Mouse (Mus musculus) forebrain, embryonic 16.5 days (tissue): ENCODE measurements around the gene Cacna1c. TPM values are rescaled to one million over a fixed set of nuclear protein-coding genes. Genes with fewer than 3 reads are reported as not detected.

Experiments
- ATAC-seq: fragments of 200-750 bp; cut with Nextera tagmentation; 2 replicates; pipeline ENCODE4 v1.8.0; 2017; ENCODE audit warnings: mild to moderate bottlenecking, moderate library complexity
- H3K27ac ChIP-seq: fragments of 300-500 bp; sonication (generic); 2 replicates; pipeline ENCODE4 v1.5.1; 2014; ENCODE audit warnings: low read length, control low read depth
- H3K27me3 ChIP-seq: fragments of 300-500 bp; sonication (generic); replicated peaks from 2 replicates; pipeline ENCODE4 v1.6.1; 2014; ENCODE audit warnings: low read length; ENCODE audit not compliant: control insufficient read depth, insufficient read depth
- H3K36me3 ChIP-seq: fragments of 300-500 bp; sonication (generic); 2 replicates; pipeline ENCODE4 v1.6.1; 2014; ENCODE audit not compliant: control insufficient read depth, insufficient read depth
- H3K4me1 ChIP-seq: fragments of 300-500 bp; sonication (generic); replicated peaks from 2 replicates; pipeline ENCODE4 v1.6.1; 2014; ENCODE audit warnings: low read length; ENCODE audit not compliant: control insufficient read depth, insufficient read depth
- H3K4me2 ChIP-seq: fragments of 300-500 bp; sonication (generic); 2 replicates; pipeline ENCODE4 v1.6.1; 2014; ENCODE audit warnings: mild to moderate bottlenecking, low read length, control low read depth
- H3K4me3 ChIP-seq: fragments of 300-500 bp; sonication (generic); replicated peaks from 2 replicates; pipeline ENCODE4 v1.5.1; 2014; ENCODE audit warnings: mild to moderate bottlenecking, low read length, control low read depth
- H3K9ac ChIP-seq: fragments of 300-500 bp; sonication (generic); replicated peaks from 2 replicates; pipeline ENCODE4 v1.6.1; 2014; ENCODE audit warnings: low read depth, low read length, control low read depth
- H3K9me3 ChIP-seq: fragments of 300-500 bp; sonication (generic); 2 replicates; pipeline ENCODE4 v1.6.1; 2016; ENCODE audit warnings: low read length; ENCODE audit not compliant: control insufficient read depth
- WGBS: fragments of 180-500 bp; shearing (Covaris S2); extraction: QIAGEN DNeasy Blood & Tissue Kit; methylation state at CpG from one replicate; pipeline ENCODE4 v1.1.7; 2014; 5-methylcytosine and 5-hydroxymethylcytosine counted together
- polyA plus RNA-seq: library from polyadenylated mRNA; unstranded; fragments of >200 nt; fragmentation: Nextera tagmentation; extraction: Ambion mirVana; gene quantifications from 2 replicates; pipeline ENCODE4 v1.2.1, GENCODE M21; 2015

Gene Cacna1c
- polyA plus RNA-seq, 1 experiment from 2014 or later = 9.8 TPM

DNA sequence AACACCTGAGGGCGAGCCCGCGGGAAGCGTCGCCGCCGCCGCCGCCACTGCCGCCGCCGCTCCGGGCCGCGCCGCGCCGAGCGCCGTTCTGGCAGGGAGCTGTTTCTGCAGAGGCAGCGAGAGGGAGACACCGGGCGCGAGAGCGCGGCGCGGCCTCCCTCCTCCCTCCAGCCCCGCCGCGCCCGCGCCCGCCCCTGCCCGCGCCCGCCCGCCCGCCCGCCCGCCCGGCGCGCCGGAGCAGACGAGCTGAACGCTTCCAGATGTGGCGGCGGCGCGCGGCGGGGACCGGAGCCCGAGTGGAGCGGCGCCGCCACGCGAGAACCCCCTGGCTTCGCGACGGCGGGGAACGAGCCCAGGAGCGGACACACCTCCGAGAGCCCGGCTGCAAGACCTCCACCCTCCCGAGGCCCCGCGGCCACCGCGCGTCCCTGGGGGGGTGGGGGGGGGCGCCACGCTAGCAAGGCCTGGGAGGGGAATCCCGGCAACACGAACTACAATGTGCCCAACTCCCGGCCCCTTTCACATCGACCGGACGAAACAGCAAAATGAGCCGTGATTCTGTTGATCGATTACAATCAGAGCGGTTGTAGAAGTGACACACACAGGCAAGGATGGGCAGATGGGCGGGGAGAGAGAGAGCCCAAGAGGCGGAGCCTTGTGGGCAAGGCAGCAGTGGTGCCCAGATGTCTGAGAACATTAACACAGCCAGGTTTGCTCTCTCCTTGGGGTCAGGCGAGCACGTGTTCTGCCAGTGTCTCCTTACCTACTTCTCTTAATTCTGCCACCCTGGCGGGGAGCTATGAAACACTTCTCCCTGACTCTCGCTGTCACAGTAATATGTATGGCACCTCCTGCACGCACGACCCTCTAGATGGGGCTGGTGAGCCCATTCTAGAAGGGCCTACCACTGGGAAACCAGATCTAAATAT, 87.5 kb downstream of the Cacna1c start:
- Histone ChIP-seq H3K4me1 (peaks cover 34% of the 10 kb centered on the region), H3K9ac (peak overlapping the region; percentile 85), H3K36me3 (no peaks in the 10 kb centered on the region), H3K27ac (peak overlapping the region; percentile 93), H3K4me3 (peak overlapping the region; percentile 62), H3K27me3 (no peaks in the 10 kb centered on the region; the same call in 1 of the 2 replicates), H3K9me3 (no peaks in the 10 kb centered on the region), H3K4me2 (peak overlapping the region; percentile 85)
- ATAC-seq = peak; percentile 80
- WGBS = under 1% methylated on average over 44 of the region's 93 CpGs

DNA sequence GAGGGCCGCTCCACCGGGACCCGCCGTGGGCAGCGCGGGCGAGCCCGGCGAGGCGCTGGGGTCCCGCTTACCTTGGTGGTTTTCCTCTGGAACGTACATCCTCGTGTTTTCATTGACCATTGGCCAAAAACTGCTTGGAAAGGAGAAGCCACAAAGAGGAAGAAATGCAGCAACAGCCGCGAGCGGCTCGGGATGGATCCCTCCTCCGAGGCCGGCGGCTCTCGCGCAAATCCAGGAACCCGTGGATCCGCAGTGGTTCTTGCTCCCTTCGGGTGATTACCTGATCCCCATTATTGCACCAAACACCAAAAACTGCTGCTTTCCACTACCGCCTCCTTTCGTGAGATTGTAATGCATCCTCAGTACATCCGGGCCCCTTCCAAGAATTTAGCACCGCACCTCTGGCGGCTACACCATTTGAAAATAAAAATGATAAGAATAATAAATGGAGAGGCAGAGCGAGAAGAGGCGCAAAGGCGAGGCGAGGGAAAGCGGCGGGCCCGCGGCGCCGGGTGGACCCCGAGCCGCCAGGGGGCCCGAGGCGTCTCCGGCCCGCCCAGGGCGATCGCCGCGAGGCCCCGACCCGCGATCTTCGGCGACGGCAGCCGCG, 88.3 kb downstream of the Cacna1c start:
- ATAC-seq = peak; percentile 3

DNA sequence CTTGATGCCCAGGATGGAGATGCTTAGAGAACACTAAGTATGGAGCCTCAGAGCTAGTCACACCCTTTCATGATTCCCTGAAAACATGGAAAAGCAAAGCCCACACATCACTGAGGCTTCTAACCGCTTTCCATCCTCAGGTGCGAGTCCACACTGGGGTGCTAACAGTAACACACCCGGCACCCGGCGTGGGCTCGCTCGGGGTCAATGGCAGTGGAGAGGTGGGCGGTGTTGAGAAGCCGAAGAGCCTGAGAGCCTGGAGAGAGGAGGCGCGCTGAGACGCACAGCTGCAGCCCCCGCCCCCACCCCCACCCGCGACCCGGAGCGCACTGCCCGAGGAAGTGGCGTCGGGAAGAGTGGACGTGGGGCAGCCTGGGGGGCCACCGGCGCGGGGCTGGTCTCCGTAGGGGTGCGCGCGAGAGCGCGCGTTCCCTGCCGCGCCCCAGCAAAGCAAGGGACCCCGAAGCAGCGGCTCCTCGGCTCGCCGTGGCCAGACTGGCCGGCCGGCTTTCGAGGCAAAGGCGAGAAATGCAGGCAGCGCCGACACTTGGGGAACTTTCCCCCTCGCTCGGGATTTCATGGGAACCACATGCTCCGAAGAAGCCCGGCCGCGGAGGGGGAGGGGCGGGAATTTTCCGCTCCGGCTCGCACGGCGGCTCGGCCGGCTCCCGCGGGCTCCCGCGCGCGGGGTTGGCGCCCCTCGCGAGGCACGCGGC, 88.9 kb downstream of the Cacna1c start:
- Histone ChIP-seq H3K27ac (peak overlapping the region; percentile 93), H3K4me3 (peak overlapping the region; percentile 62), H3K9ac (peak overlapping the region; percentile 85), H3K9me3 (no peaks in the 10 kb centered on the region), H3K36me3 (no peaks in the 10 kb centered on the region), H3K4me2 (peak overlapping the region; percentile 85), H3K4me1 (peaks cover 34% of the 10 kb centered on the region), H3K27me3 (no peaks in the 10 kb centered on the region; the same call in 1 of the 2 replicates)
- under 1% methylated on average over 66 of the region's 69 CpGs for WGBS
- peak; percentile 32 for ATAC-seq

More for the DNA sequence above, 88.3 kb downstream of the Cacna1c start:
- WGBS = under 1% methylated on average over 44 of the region's 58 CpGs
- Histone ChIP-seq H3K4me1 (peaks cover 34% of the 10 kb centered on the region), H3K4me2 (peak overlapping the region; percentile 85), H3K4me3 (peak overlapping the region; percentile 62), H3K36me3 (no peaks in the 10 kb centered on the region), H3K9me3 (no peaks in the 10 kb centered on the region), H3K27me3 (no peaks in the 10 kb centered on the region; the same call in 1 of the 2 replicates), H3K9ac (peak overlapping the region; percentile 85), H3K27ac (peak overlapping the region; percentile 93)

DNA sequence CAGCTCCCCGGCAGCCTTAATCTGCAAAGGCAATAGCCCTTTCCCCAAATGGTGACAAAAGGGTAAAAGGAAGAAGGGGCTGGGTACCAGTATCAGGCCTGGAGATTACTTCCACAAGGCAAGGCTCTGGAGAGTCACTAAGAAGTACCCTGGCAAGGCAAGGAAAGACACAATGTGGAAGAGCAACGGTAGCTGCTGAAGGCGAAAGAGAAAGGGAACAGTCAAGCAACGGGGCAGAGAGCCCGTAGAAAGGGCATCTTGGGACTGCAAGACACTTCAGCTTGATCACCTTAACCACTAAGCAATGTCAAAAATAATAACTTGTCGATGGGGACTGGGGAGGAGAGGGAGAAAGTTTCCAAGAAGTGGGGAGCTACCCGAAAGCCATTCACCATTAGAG, 89.5 kb downstream of the Cacna1c start:
- WGBS = 19% methylated on average over 7 of the region's 7 CpGs
- no peak for ATAC-seq

DNA sequence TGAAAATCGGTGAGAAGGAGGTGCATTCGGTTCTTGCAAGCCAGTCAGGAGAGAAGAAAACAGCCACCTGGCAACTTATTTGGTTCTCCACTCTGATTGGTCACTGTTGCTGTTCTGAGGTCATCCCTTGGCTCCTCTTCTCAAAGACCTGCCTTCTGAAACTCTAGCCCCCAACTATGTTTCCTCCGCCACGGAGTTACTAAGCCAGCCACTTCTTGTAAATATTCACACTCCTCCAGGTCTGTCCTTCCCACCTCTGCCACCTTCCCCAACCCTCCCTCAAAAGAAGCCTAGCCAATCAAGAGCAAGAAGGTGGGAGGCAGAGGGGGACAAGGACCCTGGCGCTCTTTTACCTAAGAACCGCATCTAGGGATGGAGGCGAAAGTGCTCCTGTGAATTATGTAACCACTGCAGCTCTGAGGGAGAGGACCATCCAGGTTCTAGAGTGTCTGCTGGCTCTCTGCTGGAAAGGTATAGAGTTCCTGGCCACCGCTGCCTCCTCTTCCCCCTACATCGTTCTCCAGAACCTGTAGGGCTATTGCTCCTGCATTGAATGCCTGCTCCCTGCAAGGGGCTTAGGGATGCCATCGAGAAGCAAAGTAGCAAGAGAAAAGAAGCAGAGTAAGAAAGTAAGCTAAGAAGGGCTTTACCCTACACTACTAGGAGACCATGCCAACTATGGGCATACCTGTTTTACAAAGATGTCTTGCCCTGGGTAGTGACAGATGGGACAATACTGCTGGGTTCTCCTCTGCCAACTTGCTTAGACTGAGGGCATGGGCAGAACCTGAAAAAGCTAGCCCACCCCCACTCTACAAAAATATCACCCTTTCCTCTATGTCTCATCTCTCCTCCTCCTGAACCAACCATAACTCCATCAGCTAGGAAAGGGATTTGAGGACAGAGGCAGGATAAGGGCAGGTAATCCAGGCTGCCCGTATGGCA, 90.3 kb downstream of the Cacna1c start:
- Histone ChIP-seq H3K27me3 (no peaks in the 10 kb centered on the region; the same call in 1 of the 2 replicates), H3K9me3 (no peaks in the 10 kb centered on the region), H3K4me2 (peak overlapping the region; percentile 85), H3K36me3 (no peaks in the 10 kb centered on the region), H3K27ac (no peak overlapping the region), H3K9ac (peak overlapping the region; percentile 41), H3K4me1 (peaks cover 34% of the 10 kb centered on the region), H3K4me3 (peak overlapping the region; percentile 62)
- WGBS = 23% methylated on average over 11 of the region's 11 CpGs
- ATAC-seq = no peak

More for the DNA sequence above, 89.5 kb downstream of the Cacna1c start:
- H3K36me3 ChIP-seq = no peaks in the 10 kb centered on the region
- H3K4me3 ChIP-seq = peak overlapping the region; percentile 62
- H3K27ac ChIP-seq = no peak overlapping the region
- H3K4me1 ChIP-seq = peaks cover 34% of the 10 kb centered on the region
- H3K9me3 ChIP-seq = no peaks in the 10 kb centered on the region
- H3K4me2 ChIP-seq = peak overlapping the region; percentile 85
- H3K27me3 ChIP-seq = no peaks in the 10 kb centered on the region; the same call in 1 of the 2 replicates
- peak overlapping the region; percentile 41 for H3K9ac ChIP-seq

DNA sequence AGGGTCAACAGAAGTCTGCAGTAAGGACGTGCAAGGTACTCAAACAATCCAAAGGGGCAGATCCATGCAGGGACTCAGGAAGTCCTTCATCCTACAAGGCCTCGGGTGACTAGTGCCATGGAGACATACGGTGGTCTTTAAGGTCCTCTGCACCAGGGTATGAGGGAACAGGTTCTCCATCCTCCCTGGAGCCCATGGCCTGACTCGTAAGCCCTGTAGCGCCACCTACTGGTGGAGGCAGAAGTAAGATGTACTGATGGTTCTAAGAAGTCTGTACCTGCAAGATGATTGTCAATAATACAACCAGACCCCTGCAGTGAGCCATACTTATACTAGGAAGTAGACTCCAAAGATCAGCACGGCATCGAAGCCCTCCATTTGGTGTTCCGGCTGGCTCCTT, 92.0 kb downstream of the Cacna1c start:
- no peak for ATAC-seq
- Histone ChIP-seq H3K9ac (no peak overlapping the region), H3K4me3 (no peak overlapping the region), H3K36me3 (no peaks in the 10 kb centered on the region), H3K27me3 (no peaks in the 10 kb centered on the region; the same call in 1 of the 2 replicates), H3K27ac (no peak overlapping the region), H3K9me3 (no peaks in the 10 kb centered on the region), H3K4me2 (no peak overlapping the region), H3K4me1 (peaks cover 30% of the 10 kb centered on the region)
- 39% methylated on average over 8 of the region's 8 CpGs for WGBS

DNA sequence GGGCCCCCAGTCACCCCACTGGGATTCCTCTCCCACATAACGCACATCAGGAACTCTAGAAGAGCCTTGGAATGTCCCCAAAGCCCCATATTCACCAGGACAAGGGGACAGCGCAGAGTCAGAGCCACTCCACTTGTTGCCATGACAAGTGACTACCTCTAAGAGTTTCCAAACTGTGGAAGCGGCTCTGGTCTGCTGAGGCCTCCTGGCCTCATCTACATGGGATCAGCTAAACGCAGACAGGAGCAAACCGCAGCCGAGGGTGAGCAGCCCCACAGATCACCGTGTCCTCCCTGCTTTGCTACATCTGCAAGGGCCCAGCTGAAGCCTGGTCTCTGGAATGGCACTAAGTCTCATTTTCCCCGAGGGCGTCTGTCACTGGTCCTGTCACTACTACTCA, 93.3 kb downstream of the Cacna1c start:
- Histone ChIP-seq H3K9ac (no peak overlapping the region), H3K4me2 (no peak overlapping the region), H3K4me1 (peaks cover 27% of the 10 kb centered on the region), H3K4me3 (no peak overlapping the region), H3K27ac (no peak overlapping the region), H3K36me3 (no peaks in the 10 kb centered on the region), H3K9me3 (no peaks in the 10 kb centered on the region), H3K27me3 (no peaks in the 10 kb centered on the region; the same call in 1 of the 2 replicates)
- ATAC-seq = no peak
- WGBS = 89% methylated on average over 9 of the region's 9 CpGs

DNA sequence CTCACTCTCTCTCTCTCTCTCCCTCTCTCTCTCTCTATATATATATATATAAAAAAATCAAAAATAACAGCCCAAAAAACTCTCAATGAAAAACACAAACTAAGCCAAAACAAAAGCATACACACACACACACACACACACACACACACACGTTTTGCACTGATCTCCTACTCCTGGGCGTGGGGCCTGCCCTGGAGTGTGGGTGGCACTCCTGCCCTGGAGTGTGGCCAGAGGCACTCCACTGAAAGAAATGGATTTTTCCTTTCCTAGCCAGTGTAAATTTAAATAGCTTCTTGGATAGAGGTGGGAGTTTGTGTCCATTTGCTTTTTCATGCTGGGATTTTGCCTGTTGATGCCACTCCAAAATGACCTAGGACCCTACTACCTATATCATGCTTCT, 96.9 kb downstream of the Cacna1c start:
- no peak overlapping the region for H3K9ac ChIP-seq
- H3K9me3 ChIP-seq = no peaks in the 10 kb centered on the region
- H3K4me3 ChIP-seq = no peak overlapping the region
- no peak overlapping the region for H3K4me2 ChIP-seq
- no peaks in the 10 kb centered on the region for H3K27me3 ChIP-seq
- no peak overlapping the region for H3K27ac ChIP-seq
- H3K4me1 ChIP-seq = peaks cover 5% of the 10 kb centered on the region
- no peaks in the 10 kb centered on the region for H3K36me3 ChIP-seq
- 65% methylated on average over 2 of the region's 2 CpGs for WGBS
- ATAC-seq = no peak
